Mouse (Mus musculus): Measurements from ENCODE around the gene Lmx1b.

The Lmx1b gene

DNA sequence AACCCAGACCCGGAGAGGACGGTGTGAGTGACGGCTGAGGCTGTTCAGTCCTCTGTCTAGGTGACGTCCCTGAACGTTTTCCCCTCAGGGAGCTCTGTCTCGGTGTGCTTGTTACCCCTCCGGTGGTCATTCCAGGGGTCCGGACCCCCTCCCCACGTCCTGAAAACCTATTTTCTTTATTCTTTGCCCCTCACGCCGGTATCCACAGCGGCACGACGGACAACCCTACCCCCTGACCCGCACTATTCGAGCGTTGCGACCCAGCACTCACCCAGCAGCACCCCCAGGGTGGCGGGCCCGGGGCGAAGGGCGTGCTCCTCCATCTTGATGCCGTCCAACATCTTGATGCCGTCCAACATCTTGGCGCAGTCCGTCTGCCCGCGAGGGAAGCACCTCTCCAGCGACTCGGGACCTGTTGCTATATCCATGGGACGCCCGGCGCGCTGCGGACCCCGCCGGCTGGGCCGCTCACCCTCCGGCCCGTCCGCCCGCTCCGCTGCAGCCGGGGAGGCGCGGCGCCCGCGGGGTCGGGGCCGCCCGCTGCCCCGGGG lies at the start of gene Lmx1b:
Gene Lmx1b (minus strand): TSS at position 341 of the 551 bp plus-strand sequence.
- peak; percentile 35 for DNase-seq (ENCODE audit: low read depth, low spot score)

DNA sequence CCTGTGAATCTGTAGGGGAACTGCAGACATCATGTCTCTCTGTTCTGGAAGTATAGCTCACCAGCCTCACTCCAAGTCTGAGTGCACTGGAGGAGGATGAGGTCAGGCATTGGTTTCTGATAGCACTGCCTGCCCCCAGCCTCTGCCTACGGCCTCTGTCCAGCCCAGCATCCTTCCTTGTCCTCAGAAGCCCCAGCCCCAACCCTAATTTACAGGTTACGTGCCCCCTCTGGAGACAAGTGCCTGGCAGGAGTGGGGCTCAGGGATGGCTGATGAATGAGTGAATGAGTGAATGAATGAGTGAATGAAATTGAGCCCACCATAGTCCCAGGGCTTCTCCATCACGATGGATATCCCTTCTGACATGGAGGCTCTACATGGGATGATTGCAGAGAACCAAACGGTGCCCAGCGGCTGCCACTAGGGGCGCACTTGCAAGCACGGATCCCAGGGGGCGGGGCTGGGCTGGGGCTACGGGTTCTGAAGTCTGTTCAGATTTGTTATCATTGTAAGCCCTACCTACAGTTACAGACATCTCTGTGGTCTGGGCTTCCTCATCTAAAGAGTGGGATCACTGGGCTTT lies 49.7 kb upstream of the Lmx1b start:
- DNase-seq (ENCODE audit: low read depth, low spot score): peak; percentile 77

DNA sequence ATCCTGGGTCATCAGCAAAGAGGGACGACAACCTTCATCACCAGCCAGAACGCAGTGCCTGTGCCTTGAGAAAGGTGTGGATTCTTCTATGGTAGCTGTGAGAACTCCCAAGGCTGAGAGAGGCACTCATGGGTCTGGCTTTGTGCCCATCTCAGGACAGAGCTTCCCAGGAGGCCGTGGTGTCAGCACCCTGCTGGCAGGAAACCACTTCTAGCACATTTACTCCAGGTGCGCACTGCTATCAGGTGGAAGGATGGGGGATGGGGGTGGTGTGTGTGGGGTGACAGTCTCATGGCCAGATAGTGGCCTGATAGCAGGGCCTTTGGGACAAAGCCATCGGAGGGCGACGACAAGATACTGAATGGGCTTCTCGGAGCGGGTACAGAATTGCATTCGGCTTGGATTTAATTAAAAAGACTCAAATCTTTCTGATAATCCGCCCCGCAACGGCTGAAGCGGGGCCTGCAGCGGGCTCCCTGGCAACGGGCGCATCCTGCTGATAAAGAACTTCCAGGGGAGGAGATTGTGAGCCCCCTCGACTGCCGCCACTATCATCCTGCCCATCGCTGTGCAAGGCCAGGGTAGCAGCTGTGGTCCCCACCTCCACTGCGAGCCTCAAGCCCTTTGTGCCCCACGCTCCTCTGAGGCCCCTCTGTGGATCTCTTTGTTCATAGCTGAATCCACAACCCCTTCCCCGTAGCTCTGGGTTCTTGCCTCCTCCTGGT lies 49.0 kb upstream of the Lmx1b start:
- no peak for DNase-seq (ENCODE audit: low read depth, low spot score)

DNA sequence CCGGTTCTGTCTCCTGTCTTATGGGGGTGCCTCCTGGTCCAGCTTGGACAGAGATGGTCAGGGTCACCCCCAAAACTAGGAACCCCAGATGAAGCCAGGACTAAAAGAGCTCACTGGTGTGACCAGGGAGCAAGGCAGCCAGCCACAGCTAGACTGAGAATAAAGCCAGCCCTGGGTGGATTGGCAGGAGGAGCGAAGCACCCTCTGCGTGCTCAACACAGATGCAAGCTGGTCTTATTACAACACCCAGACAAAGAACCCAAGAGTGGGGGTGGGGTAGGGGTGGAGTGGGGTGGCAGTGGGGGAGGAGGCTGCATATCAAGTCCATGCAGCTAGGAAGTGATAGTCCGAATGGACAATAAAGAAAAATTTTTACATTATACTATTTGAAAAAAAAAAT lies 43.3 kb upstream of the Lmx1b start:
- no peak for DNase-seq (ENCODE audit: low read depth, low spot score)

DNA sequence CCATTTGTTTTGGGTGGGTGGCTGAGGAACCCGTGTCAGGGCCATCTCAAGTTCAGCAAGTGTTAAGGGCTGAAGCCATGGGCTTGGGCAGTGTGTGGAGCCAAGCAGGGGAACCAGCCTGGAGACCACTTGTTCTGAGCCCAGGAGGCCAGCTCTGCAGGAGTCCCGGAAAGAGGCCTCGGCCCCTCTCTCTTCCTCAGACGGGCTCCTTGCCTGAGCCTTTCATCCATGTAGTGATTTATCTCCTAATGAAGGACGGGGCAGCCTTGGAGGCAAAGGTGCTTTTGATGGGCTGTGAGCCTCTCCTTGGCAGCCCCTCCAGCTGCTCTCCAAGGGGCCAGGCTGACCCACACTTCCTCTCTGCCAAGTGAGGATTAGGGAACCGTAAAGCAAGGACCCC lies 42.8 kb upstream of the Lmx1b start:
- DNase-seq (ENCODE audit: low read depth, low spot score): no peak

DNA sequence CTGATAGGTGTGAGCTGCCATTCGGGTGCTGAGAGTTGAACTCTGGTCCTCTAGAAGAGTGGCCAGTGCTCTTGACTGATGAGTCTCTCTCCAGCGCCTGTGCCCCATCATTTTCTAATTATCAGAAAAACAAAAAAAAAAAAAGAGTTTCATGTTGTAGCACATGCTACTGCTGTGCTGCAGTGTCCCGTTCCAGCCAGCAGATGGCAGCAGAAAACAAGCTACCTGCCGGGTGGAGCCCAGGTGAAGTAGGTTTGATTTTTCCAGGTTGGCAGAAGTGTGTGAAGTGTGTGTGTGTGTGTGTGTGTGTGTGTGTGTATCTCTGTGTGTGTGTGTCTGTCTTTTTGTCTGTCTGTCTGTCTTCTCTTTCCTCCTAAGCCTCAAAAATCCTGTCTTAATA lies 41.9 kb upstream of the Lmx1b start:
- DNase-seq (ENCODE audit: low read depth, low spot score): peak; percentile 35

DNA sequence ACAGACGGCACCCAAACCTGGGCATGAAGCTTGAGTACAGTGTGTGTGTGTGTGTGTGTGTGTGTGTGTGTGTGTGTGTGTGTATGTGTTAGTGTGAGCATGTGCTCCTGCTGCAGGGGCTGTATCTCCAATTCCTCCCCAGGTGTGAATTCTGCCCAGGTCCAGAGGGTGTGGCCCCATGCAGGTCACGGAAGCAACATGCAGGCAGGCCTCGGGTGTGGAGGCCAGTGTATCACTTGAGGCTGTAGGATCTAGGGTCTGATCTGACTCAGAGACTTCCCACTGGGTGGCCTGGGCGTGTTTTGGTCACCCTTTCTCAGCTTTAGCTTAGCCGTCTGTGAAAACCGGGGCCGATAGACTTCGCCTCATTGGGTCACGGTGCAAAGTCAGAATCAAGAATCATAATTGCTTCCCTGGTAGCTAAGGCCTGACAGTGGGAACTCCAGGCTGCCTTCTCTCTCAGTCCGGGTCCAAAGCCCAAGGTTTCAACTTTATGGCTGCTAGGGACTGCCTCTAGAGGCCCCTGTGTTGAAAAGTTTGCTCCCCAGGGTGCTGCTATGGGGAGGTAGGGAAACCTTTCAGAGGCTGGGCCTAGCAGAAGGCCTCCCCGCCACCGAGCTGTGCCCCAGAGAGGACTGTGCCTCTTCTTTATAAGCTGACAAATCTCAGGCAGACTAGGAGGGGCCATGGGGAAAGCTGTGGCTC lies 38.8 kb upstream of the Lmx1b start:
- DNase-seq (ENCODE audit: low read depth, low spot score): no peak

DNA sequence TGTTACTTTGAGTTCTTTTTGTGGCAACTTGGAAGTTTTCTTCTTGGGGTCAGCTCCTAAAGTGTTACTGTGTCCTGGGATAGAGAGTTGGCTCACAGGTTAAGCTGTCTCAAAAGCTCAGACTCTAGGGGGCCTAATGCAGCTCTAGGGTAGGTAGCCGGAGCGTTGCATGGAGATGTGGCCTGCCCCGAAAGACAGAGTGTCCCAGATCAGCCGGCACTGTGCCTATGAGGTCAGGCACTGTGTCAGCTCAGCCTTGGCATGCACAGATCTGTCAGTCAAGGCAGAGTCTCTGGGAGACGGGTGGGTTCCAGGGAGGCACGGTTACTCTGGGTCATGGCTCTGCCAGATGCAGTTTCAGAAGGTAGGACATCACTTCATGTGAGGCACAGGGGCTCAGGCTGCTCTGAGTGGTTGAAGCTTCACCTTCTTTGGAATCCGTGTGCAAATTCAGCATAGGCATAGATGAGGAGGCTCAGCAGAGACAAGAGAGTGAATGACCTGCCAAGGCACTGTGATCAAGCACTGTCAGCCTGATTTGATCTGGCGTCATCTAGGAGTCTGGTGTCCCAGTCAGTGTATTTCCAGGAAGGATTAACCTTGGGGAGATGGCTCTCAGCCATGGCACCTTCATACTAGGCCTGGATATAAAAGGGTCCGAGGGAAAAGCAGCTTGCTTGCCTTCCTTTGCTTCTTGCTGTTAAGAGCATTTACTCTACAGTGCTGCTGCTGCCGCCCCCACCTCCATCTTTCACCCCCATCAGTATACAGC lies 32.6 kb upstream of the Lmx1b start:
- no peak for DNase-seq (ENCODE audit: low read depth, low spot score)

DNA sequence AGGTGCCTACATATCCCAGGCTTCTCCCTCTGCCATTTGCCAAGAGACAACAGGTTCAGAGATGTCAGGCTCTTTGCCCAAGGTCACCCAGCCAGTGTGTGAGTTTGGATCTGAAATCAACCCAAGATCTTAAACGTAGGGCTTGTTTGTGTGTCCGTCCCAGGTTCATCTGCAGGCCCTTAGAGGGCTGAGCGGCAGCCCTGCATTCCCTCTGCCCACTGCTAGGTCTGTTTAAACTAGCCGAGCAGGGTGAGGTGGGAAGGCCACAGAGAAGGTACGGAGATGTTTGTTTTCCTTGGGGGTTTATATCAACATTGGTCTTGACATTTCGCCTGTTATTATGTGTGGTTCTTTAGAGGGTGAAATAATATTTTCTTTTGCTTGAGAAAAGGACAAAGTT lies 28.4 kb upstream of the Lmx1b start:
- DNase-seq (ENCODE audit: low read depth, low spot score): no peak

DNA sequence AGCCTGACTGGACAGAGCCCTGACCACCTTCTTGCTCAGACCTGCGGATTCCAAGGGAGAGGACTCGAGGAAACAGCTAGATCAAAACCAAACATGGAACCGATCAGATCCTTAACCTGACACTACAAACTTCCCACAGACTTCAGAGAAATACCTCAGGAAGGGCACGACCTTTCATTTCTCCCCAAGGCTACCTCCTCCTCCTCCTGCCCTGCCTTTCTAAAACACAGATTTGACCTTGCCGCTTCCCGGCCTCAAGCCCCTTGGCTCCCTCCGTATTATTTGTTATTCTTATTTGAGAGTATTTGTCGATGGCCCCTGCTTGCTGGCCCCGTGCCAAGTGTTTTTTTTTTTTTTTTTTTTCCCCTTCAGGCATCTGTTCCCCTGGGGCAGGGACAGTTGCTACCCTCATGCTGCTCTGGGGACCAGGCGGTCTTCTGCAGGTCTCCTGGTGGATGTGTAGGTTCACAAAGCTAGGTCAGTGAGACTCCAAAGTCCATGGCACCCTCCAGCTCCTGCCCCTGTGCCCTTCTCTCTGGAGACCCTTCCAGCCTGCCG lies 26.2 kb upstream of the Lmx1b start:
- peak; percentile 62 for DNase-seq (ENCODE audit: low read depth, low spot score)

DNA sequence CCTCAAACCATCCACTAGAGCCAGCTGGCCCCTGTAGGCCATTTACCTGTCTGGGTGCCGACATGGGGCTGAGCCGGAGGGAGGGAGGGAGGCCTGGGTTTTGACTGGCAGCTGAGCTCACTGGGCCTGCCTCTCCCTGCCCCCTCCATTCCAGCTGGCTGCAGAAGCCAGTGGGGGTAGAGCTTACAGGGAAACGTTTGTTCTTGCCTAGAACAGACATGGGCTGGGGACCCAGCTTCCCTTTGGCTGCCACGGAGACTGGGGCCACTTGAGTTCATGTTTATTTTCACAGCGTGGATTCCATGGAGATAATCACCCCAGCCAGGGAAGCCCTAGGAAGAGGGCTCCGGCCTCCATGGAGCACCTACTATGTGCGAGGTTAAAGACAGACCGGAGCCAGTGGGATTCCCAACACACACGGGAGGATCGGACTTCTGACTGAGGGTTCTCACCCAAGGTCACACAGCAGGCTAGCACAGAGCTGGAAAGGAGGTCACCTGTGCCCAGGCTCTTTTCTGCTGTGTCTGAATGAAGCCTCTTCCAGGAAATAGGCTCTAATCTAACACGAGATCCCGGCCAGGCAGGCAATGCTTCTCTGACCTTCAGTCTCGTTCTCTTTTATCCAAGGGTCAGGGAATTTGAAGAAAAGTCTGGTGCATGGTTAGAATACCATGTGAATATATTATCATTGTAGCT lies 25.2 kb upstream of the Lmx1b start:
- peak; percentile 31 for DNase-seq (ENCODE audit: low read depth, low spot score)

DNA sequence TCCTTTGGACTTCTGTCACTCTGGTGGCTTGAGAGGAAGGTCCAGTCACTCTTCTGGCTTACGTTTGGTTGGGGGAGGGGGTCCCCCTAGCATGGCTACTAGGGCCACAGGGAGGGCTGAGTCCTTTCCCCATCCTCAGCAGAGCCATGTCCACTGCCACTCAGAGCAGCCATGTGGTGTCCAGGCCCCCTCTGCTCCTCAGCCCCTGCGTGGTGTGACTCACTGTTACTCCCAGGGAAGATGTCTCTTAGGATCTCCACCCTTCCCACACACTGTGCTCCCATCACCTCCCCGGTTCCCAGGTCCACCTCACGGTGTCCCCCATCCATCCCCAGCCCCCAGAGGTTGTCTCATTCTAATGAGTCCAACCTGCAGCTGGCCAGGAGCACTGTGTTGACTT lies 24.4 kb upstream of the Lmx1b start:
- no peak for DNase-seq (ENCODE audit: low read depth, low spot score)

DNA sequence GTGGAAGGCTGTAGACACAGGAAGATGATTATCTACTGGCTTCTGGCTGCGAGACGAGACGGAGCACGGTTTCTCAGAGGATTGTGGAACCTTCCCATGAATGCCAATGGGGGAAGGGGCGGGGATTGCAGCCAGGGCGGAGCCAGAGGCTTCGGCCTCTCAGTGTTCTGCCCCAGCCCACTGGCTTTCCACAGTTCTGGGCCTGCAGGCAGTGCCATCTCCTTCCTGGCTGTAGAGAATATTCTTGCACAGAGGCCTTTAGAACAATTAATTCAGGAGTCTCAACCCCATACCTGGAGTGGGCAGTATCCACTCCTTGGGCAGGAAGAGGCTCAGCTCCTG lies 18.9 kb upstream of the Lmx1b start:
- peak; percentile 57 for DNase-seq (ENCODE audit: low read depth, low spot score)

DNA sequence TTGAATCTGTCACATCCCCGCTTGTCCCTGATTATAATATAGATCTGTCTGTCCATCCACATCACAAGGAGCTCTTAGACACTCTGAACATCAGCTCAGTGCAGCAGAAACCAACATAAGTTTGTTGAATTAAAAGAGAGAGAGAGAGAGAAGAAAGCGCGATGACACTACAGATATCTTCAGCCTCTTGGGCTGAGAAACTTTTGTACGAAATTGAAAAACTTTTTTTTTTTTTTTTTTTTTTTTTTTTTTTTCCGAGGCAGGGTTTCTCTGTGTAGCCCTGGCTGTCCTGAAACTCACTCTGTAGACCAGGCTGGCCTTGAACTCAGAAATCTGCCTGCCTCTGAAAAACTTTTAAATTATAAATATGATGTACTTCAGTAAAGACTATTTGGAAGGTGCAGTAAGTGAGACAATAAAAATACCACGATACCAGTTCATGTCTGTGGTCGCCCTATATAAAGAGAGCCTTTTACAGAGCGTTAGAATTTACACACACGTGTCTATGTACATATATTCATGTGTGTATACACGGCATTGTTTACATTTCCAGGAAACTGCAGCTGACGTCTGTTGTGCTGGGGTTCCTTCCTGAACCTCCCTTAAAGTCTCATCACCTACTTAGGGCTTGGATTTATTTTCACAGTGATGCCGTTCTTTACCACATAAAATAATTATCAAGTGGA lies 18.4 kb upstream of the Lmx1b start:
- no peak for DNase-seq (ENCODE audit: low read depth, low spot score)

DNA sequence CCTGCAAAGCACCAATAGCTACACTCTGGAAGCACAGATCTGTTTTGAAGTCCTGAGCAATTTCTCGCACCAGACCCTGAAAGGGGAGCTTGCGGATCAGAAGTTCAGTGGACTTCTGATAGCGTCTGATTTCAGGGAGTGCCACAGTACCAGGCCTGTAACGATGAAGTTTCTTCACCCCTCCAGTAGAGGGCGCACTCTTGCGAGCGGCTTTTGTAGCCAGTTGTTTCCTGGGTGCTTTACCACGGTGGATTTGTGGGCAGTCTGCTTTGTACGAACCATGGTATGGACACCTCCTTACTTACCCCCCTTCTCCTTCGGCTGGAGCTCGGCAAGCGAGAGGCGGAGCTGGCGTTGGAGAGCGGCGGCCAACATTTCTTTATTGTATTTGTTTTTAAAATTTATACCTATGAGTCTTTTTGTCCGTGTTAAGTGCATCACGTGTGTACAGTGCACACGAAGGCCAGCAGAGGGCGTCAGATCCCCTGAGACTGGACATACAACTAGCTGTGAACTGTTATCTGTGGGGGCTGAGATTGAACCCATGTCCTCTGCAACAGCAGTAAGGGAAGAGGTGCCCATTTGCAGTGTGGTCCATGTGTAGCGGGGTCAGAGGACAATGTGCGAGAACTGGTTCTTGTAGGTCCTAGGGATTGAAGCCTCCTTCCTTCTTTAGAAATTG lies 12.3 kb upstream of the Lmx1b start:
- peak; percentile 78 for DNase-seq (ENCODE audit: low read depth, low spot score)

DNA sequence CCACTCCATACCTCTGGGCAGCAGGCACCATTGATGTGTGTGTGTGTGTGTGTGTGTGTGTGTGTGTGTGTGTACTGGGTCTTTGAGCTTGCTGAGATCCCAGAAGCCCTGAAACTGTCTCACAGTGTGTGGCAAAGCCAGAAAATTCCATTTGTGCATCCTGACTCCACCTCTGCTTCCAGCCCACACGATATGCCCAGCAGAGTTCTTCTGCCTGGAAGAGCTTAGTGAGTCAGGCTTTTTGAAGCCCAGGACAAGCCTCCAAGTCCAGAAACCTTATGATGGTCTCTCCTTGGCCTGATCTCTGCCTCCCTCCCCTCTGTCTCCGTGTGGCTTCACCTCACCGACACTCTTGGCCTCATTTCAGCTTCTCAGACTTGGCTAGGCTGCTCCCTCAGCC lies 9.1 kb upstream of the Lmx1b start:
- no peak for DNase-seq (ENCODE audit: low read depth, low spot score)

DNA sequence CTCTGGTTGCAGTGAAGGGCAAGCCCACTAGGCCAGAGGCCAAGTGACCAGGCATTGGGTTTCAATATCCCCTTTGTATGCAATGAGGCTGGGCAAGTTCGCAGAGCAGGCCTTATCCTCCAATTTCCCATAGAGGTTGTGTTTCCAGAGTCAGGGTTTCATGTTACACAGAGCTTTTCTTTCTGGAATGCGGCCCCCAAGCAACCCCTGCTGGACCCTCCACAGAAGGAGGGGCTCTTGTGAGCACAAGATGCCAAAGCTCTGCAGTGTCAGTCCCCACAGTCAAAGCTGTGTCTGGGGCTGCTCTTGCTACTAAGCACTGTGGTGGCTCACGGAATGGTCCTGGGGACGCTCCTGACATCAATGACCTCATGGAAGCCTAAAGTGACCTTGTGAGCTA lies 8.6 kb upstream of the Lmx1b start:
- no peak for DNase-seq (ENCODE audit: low read depth, low spot score)

DNA sequence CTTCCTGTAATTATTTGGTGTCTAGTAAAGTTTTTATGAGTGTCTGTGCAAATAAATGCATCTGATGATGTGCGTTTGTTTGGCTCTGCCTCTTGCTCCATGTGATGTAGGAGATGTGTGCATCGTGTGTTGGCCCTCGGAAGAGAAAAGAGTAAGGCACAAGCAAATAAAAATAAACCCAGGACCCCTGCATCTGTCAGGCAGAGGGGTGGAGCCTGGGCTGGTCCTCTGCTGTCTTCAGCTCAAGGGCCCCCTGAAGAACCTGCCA lies 5.9 kb upstream of the Lmx1b start:
- no peak for DNase-seq (ENCODE audit: low read depth, low spot score)

DNA sequence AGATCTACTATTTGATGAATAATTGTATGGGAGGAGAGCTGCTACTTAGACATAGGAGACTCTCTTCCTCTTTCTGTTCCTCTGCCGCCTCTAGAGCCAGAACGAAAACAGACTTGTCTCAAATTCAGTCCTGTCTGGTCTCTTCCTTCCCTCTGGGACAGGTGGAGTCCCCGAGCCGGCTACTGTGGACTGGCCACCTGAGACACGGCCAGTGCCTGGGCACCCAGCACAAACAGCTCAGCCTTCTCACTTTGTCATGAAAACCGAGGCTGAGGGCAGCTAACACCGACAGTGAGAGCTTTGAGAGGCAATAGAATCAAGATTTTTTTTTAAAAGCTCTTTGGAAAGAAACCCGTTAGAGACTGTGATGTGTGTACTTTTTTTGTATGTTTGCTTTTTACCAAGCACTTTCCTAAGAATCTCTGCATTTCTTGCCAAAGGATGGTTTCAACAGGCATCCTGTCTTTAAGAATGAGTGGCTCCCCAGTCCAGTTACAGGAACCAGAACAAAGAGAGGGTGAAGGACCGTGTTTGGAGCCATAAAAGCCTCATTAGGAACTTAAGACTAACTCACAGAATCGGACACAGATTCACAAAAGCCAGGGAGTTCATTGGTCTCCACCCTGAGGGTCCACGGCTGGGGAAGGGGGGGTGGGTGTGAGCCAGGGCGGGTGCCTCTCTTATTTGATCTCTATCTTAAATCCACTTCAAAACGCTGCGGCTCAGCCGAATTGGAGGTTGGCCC lies 5.4 kb upstream of the Lmx1b start:
- no peak for DNase-seq (ENCODE audit: low read depth, low spot score)

All from R1 (cell line).